Mouse (Mus musculus): ENCODE results near the gene Plcb2. TPM values are rescaled to one million over a fixed set of nuclear protein-coding genes. Genes with fewer than 3 reads are reported as not detected.

Gene Plcb2
- polyA plus RNA-seq, 1 experiment from 2014 or later = 0.24 TPM

DNA sequence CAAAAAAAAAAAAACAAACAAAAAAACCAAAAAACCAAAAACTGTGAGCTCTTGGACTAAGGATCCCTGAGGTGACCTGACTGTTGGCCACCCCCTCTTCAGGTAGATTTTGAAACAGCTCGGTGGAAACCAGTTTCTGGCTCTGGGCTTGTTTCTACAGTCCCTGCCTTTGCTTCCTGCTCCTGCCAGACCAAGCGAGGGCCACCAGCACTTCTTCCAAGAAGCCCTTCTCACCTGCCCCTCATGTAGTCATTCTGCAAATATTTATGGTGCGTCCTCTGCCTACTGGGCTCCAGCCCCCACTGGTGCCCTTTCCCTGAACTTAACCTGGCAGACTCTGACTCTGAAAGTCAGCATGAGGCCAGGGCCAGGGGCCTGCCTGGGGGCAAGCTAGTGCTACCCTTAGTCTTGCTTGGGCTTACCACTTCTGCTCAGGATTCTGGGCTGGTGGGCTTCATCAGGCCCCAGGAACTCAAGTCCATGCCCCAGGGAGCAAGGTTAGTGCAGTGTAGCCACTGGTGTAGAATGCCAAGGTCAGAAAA is 63.2 kb downstream of the Plcb2 start:
- Histone ChIP-seq H3K9me3 (ENCODE audit: control insufficient read depth, low read length) (no peaks in the 10 kb centered on the region), H3K36me3 (ENCODE audit: control insufficient read depth, insufficient read depth, low read length) (no peaks in the 10 kb centered on the region), H3K9ac (ENCODE audit: low read length) (no peak overlapping the region), H3K27me3 (ENCODE audit: control insufficient read depth, insufficient read depth, low read length) (peaks cover 23% of the 10 kb centered on the region), H3K4me2 (ENCODE audit: low read depth) (no peak overlapping the region), H3K27ac (ENCODE audit: low read depth, low read length) (no peak overlapping the region), H3K4me3 (ENCODE audit: low read depth, low read length) (no peak overlapping the region), H3K4me1 (ENCODE audit: control insufficient read depth, insufficient read depth, low read length) (peaks cover 9% of the 10 kb centered on the region)
- no peak for ATAC-seq (ENCODE audit: insufficient read depth, low FRiP score, low TSS enrichment)
- DNase-seq (ENCODE audit: low spot score) = no peak
- 58% methylated on average over 3 of the region's 3 CpGs for WGBS

DNA sequence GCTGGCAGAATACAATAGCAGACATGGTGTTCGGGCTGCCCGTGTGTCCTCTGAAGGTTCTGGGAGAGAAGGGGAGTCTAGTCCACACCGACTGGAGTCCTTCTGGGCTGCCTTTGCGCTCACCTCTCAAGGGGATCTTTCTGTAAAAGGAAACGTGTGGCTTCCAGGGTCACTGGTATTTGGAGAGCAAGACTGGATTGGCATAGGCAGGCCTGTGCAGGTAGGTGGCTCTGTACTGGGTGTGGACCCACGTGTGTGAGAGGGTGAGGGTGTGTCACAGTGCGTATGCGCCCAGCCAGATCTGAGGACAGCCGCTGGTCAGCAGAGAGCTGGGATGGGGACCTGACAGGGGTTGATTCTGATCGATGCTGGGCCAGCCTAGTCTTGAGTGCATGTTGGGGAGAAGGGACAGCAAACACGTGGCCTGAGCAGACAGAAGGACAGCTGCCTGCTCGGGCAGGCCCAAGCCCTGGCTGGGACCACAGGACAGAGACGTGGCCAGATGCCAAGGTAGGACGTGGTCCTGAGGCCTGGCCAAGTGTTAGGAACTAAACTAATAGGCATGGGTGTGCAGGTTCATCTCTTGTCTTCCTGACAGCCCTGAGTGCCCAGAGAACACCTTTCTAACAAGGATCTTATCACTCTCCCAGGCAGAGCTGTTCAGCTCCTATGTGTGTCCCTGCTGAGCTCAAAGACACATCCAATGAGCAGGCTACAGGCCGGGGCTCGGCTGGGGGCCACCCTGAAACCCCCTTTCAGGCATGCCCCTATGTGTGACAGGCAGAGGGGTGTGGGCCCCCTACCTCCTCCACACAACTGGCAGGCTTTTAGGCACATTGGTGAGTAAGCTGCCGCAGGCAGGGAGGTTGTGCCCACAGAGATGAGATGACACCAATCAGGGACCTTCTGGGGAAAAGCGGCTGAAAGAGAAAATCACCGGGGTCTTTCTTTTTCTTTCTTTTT is 64.2 kb downstream of the Plcb2 start:
- Histone ChIP-seq H3K36me3 (ENCODE audit: control insufficient read depth, insufficient read depth, low read length) (no peaks in the 10 kb centered on the region), H3K4me3 (ENCODE audit: low read depth, low read length) (peak overlapping the region; percentile 39; the same call in 1 of the 2 replicates), H3K4me1 (ENCODE audit: control insufficient read depth, insufficient read depth, low read length) (peaks cover 9% of the 10 kb centered on the region), H3K9ac (ENCODE audit: low read length) (peak overlapping the region; percentile 54), H3K4me2 (ENCODE audit: low read depth) (peak overlapping the region; percentile 71), H3K9me3 (ENCODE audit: control insufficient read depth, low read length) (no peaks in the 10 kb centered on the region), H3K27ac (ENCODE audit: low read depth, low read length) (no peak overlapping the region), H3K27me3 (ENCODE audit: control insufficient read depth, insufficient read depth, low read length) (peaks cover 23% of the 10 kb centered on the region)
- no peak for ATAC-seq (ENCODE audit: insufficient read depth, low FRiP score, low TSS enrichment)
- 54% methylated on average over 19 of the region's 19 CpGs for WGBS
- DNase-seq (ENCODE audit: low spot score) = no peak

DNA sequence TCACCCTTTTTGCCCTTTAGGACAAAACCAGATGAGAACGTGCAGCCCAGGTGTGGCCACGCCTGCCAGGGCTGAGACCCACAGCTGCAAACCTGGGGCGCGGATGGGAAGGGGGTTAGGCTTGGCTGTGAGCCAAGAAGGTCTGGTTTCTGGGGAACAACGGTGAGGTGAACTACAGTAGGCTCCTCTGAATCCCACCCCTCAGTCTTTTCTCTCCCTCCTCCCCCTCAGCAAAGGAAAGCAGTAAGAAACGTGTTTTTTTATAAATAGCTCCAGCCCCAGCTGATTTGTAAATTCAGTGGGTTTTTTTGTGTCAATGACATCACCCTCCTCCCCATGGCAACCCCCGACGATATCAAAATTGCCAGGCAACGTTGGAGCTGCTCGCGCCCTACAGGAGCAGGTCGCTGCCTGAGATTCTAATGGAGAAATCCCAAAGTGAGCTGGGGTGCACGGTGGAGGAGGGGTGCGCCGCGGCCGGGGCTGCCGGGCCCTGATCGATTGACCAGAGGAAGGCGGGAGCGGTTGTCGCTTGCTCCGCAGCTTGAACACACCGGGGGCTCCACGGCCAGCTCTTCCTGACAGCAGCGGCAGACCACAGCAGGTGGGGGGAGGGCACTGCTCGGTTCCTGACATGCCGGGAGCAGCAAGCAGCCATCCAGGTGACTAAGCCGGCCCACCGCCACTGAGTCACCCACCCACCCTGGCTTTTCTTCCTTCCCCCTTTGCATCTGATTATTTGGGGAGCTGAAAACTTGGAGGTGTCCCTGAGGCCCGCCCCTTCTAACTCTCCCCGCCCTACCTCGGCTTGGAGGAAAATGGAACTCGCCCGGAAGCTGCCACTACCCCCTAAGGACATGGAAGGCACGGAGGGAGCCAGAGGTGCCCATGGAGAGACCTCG is 65.1 kb downstream of the Plcb2 start, which contains the start of gene Pak6:
TSS of gene Pak6 (plus strand) at position 402 of the 902 bp plus-strand sequence.
- H3K4me2 ChIP-seq (ENCODE audit: low read depth) = peak within 1 kb of the TSS; percentile 71
- ATAC-seq (ENCODE audit: insufficient read depth, low FRiP score, low TSS enrichment) (peak; percentile 24; the same call in 1 of the 2 replicates), DNase-seq (ENCODE audit: low spot score) (peak; percentile 43)
- H3K27ac ChIP-seq (ENCODE audit: low read depth, low read length) = no peak within 1 kb of the TSS
- peaks cover 23% of the 10 kb centered on the region for H3K27me3 ChIP-seq (ENCODE audit: control insufficient read depth, insufficient read depth, low read length)
- H3K9me3 ChIP-seq (ENCODE audit: control insufficient read depth, low read length) = no peaks in the 10 kb centered on the region
- peaks cover 9% of the 10 kb centered on the region for H3K4me1 ChIP-seq (ENCODE audit: control insufficient read depth, insufficient read depth, low read length)
- H3K9ac ChIP-seq (ENCODE audit: low read length) = peak within 1 kb of the TSS; percentile 54
- peak within 1 kb of the TSS; percentile 39 for H3K4me3 ChIP-seq (ENCODE audit: low read depth, low read length)
- H3K36me3 ChIP-seq (ENCODE audit: control insufficient read depth, insufficient read depth, low read length) = no peaks in the 10 kb centered on the region
- WGBS = 2% methylated on average over 37 of the region's 37 CpGs

DNA sequence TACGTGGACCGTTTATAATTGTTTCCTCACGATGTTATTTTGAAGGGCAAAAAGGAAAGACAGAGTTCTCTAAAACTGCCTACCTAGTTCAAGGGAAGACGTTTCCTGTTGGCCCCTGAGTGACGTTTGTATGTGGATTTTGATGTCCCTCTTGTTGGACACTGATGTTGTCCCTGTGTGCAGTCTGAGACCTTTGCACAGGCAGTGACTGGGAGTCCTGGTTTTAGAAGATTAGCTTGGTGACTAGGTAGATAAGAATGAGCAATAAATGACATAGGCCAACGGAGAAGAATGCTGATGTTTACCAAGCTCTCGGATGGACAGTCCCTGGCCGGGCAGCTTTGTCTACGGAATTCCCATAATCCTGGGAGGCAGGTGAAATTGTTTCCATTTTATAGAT is 66.3 kb downstream of the Plcb2 start:
- Histone ChIP-seq H3K4me2 (ENCODE audit: low read depth) (no peak overlapping the region), H3K4me1 (ENCODE audit: control insufficient read depth, insufficient read depth, low read length) (peaks cover 12% of the 10 kb centered on the region), H3K4me3 (ENCODE audit: low read depth, low read length) (no peak overlapping the region), H3K9me3 (ENCODE audit: control insufficient read depth, low read length) (no peaks in the 10 kb centered on the region), H3K27ac (ENCODE audit: low read depth, low read length) (no peak overlapping the region), H3K27me3 (ENCODE audit: control insufficient read depth, insufficient read depth, low read length) (peaks cover 23% of the 10 kb centered on the region), H3K36me3 (ENCODE audit: control insufficient read depth, insufficient read depth, low read length) (no peaks in the 10 kb centered on the region), H3K9ac (ENCODE audit: low read length) (no peak overlapping the region)
- DNase-seq (ENCODE audit: low spot score) (no peak), ATAC-seq (ENCODE audit: insufficient read depth, low FRiP score, low TSS enrichment) (no peak)
- WGBS = 83% methylated on average over 9 of the region's 9 CpGs

DNA sequence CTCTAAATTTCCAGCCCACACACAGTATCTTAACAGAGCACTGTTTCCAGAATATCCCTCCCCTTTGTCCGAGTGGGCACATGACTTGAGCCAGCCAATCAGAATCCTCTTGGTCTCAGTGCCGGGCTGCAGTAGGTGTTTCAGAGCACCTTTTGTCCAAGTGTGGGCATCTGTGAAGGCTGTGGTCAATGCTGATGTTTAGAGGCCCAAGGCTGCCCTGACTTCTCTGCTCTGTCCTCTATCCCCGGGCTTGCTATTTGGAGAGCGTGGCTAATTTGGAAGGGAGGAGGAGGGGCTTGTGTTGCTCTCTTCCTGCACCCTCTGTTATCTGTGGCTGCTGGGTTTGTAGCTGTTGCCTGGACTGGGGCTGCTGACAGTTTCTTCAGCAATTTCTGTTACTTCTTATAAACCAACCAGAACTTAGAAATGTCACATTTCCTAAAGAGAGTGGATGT is 68.2 kb downstream of the Plcb2 start:
- Histone ChIP-seq H3K4me2 (ENCODE audit: low read depth) (peak overlapping the region; percentile 42), H3K27ac (ENCODE audit: low read depth, low read length) (no peak overlapping the region), H3K9ac (ENCODE audit: low read length) (peak overlapping the region; percentile 52), H3K4me3 (ENCODE audit: low read depth, low read length) (peak overlapping the region; percentile 20; the same call in 1 of the 2 replicates), H3K9me3 (ENCODE audit: control insufficient read depth, low read length) (no peaks in the 10 kb centered on the region), H3K4me1 (ENCODE audit: control insufficient read depth, insufficient read depth, low read length) (peaks cover 16% of the 10 kb centered on the region), H3K36me3 (ENCODE audit: control insufficient read depth, insufficient read depth, low read length) (no peaks in the 10 kb centered on the region), H3K27me3 (ENCODE audit: control insufficient read depth, insufficient read depth, low read length) (peaks cover 23% of the 10 kb centered on the region)
- under 1% methylated on average over 4 of the region's 4 CpGs for WGBS
- DNase-seq (ENCODE audit: low spot score) = peak; percentile 66
- ATAC-seq (ENCODE audit: insufficient read depth, low FRiP score, low TSS enrichment) = peak; percentile 75

DNA sequence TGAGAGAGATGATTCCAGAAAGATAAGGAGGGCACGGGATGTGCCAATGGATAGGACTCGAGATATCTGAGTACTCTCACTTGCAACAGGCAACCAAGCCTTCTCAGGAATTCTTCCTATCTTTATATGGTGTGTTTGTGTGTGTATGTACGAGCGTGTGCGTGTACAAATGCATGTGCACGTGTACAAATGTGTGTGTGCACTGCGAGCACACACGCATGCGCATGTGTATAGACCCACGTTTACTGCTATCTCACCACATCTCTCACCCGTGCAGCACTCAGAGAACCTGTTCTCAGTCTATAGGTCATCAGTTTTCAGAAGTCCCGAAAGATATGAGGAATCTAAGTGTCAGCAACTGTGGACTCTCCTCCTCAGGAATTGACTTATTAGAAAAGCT is 68.7 kb downstream of the Plcb2 start:
- DNase-seq (ENCODE audit: low spot score) = no peak
- H3K27ac ChIP-seq (ENCODE audit: low read depth, low read length) = no peak overlapping the region
- H3K4me2 ChIP-seq (ENCODE audit: low read depth) = peak overlapping the region; percentile 42

DNA sequence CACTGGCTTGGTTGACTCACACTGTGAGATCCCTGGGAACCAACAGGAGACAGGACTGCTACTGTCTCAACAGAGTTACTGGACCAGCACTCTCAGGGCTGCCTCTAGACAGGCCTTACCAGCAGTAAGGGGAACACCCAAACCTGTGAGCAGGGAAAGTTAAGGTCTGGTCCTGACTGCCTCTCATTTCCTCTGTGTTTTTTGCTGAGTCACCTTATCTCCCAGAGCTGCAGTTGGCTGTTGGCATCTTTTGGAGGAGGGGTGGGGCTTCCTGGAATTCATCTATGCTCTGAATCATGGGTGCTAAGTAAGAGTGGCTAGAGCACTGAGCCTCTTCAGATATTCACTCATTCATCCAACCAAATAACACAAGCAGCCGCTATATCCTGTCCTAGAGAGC is 69.2 kb downstream of the Plcb2 start:
- WGBS = 85% methylated on average over 1 of the region's 1 CpGs
- 0 out of 2 replicates have a peak overlapping the region, but pooled peaks have one; percentile 6 for H3K27ac ChIP-seq (ENCODE audit: low read depth, low read length)
- H3K36me3 ChIP-seq (ENCODE audit: control insufficient read depth, insufficient read depth, low read length) = no peaks in the 10 kb centered on the region

More for the DNA sequence above, 68.7 kb downstream of the Plcb2 start:
- Histone ChIP-seq H3K9me3 (ENCODE audit: control insufficient read depth, low read length) (no peaks in the 10 kb centered on the region), H3K4me1 (ENCODE audit: control insufficient read depth, insufficient read depth, low read length) (peaks cover 16% of the 10 kb centered on the region), H3K4me3 (ENCODE audit: low read depth, low read length) (no peak overlapping the region), H3K36me3 (ENCODE audit: control insufficient read depth, insufficient read depth, low read length) (no peaks in the 10 kb centered on the region), H3K27me3 (ENCODE audit: control insufficient read depth, insufficient read depth, low read length) (peaks cover 20% of the 10 kb centered on the region), H3K9ac (ENCODE audit: low read length) (peak overlapping the region; percentile 52; the same call in 1 of the 2 replicates)
- 87% methylated on average over 12 of the region's 12 CpGs for WGBS
- no peak for ATAC-seq (ENCODE audit: insufficient read depth, low FRiP score, low TSS enrichment)

DNA sequence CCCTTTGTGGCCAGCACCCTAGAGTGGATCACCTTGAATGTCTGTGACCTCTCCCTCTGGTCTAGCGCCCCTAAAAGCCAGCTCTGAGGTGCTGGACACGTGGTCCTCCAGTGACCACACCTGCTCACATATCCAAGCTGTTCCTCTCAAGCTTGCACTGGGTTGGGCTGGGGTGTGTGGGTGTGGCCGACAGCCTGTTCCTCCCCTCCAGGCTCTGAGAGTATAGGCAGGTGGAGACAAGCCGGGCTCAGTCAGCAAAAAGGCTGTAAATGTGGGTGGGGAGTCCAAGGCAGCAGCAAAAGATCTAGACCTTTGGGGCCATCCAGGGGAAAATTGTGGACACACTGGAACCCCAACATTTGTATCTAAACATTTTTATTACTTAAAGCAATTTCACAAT is 69.8 kb downstream of the Plcb2 start:
- DNase-seq (ENCODE audit: low spot score) (no peak), ATAC-seq (ENCODE audit: insufficient read depth, low FRiP score, low TSS enrichment) (no peak)
- H3K9ac ChIP-seq (ENCODE audit: low read length) = no peak overlapping the region
- H3K4me2 ChIP-seq (ENCODE audit: low read depth) = no peak overlapping the region
- peaks cover 14% of the 10 kb centered on the region for H3K4me1 ChIP-seq (ENCODE audit: control insufficient read depth, insufficient read depth, low read length)
- H3K27me3 ChIP-seq (ENCODE audit: control insufficient read depth, insufficient read depth, low read length) = peaks cover 12% of the 10 kb centered on the region
- no peak overlapping the region for H3K27ac ChIP-seq (ENCODE audit: low read depth, low read length)
- no peaks in the 10 kb centered on the region for H3K36me3 ChIP-seq (ENCODE audit: control insufficient read depth, insufficient read depth, low read length)
- WGBS = 26% methylated on average over 4 of the region's 4 CpGs
- H3K9me3 ChIP-seq (ENCODE audit: control insufficient read depth, low read length) = no peaks in the 10 kb centered on the region
- no peak overlapping the region for H3K4me3 ChIP-seq (ENCODE audit: low read depth, low read length)

More for the DNA sequence above, 69.2 kb downstream of the Plcb2 start:
- no peak overlapping the region for H3K9ac ChIP-seq (ENCODE audit: low read length)
- H3K27me3 ChIP-seq (ENCODE audit: control insufficient read depth, insufficient read depth, low read length) = peaks cover 18% of the 10 kb centered on the region
- DNase-seq (ENCODE audit: low spot score) (no peak), ATAC-seq (ENCODE audit: insufficient read depth, low FRiP score, low TSS enrichment) (no peak)
- no peak overlapping the region for H3K4me2 ChIP-seq (ENCODE audit: low read depth)
- H3K4me3 ChIP-seq (ENCODE audit: low read depth, low read length) = no peak overlapping the region
- H3K9me3 ChIP-seq (ENCODE audit: control insufficient read depth, low read length) = no peaks in the 10 kb centered on the region
- H3K4me1 ChIP-seq (ENCODE audit: control insufficient read depth, insufficient read depth, low read length) = peaks cover 16% of the 10 kb centered on the region
